Mouse (Mus musculus) embryonic facial prominence, embryonic 11.5 days (tissue): ENCODE results near the gene Rybp. TPM values are rescaled to one million over a fixed set of nuclear protein-coding genes. Genes with fewer than 3 reads are reported as not detected.

ENCODE experiments used
- ATAC-seq: fragments of 200-750 bp; cut with Nextera tagmentation; replicated peaks from 2 replicates; pipeline ENCODE4 v1.8.0; 2017; ENCODE audit warnings: low read depth; ENCODE audit not compliant: insufficient number of reproducible peaks, low FRiP score, low TSS enrichment
- DNase-seq: peaks from one replicate; pipeline ENCODE4 v3.0.0-alpha.2; 2015; ENCODE audit warnings: low spot score
- H3K27ac ChIP-seq: fragments of 300-500 bp; sonication (generic); replicated peaks from 2 replicates; pipeline ENCODE4 v1.5.1; 2014; ENCODE audit warnings: mild to moderate bottlenecking, low read depth, low read length, control low read depth
- H3K27me3 ChIP-seq: fragments of 300-500 bp; sonication (generic); 2 replicates; pipeline ENCODE4 v1.6.1; 2014; ENCODE audit warnings: mild to moderate bottlenecking, low read length, moderate library complexity, mixed read lengths; ENCODE audit not compliant: control insufficient read depth, insufficient read depth
- H3K36me3 ChIP-seq: fragments of 300-500 bp; sonication (generic); replicated peaks from 2 replicates; pipeline ENCODE4 v1.6.1; 2014; ENCODE audit warnings: low read depth, mild to moderate bottlenecking, low read length, moderate library complexity, mixed read lengths; ENCODE audit not compliant: control insufficient read depth, insufficient read depth
- H3K4me1 ChIP-seq: fragments of 300-500 bp; sonication (generic); 2 replicates; pipeline ENCODE4 v1.6.1; 2014; ENCODE audit warnings: low read length, mixed read lengths; ENCODE audit not compliant: control insufficient read depth, insufficient read depth
- H3K4me2 ChIP-seq: fragments of 300-500 bp; sonication (generic); 2 replicates; pipeline ENCODE4 v1.6.1; 2014; ENCODE audit warnings: low read depth, mild to moderate bottlenecking, control low read depth, low read length, moderate library complexity
- H3K4me3 ChIP-seq: fragments of 300-500 bp; sonication (generic); 2 replicates; pipeline ENCODE4 v1.5.1; 2014; ENCODE audit warnings: low read depth, low read length, control low read depth
- H3K9ac ChIP-seq: fragments of 300-500 bp; sonication (generic); replicated peaks from 2 replicates; pipeline ENCODE4 v1.6.1; 2014; ENCODE audit warnings: mild to moderate bottlenecking, control low read depth, low read length
- H3K9me3 ChIP-seq: fragments of 300-500 bp; sonication (generic); replicated peaks from 2 replicates; pipeline ENCODE4 v1.6.1; 2016; ENCODE audit warnings: mild to moderate bottlenecking, low read length, inconsistent platforms, mixed read lengths; ENCODE audit not compliant: control insufficient read depth
- WGBS: fragments of 180-500 bp; shearing (Covaris S2); extraction: QIAGEN DNeasy Blood & Tissue Kit; methylation state at CpG from one replicate; pipeline ENCODE4 v1.1.7; 2014; 5-methylcytosine and 5-hydroxymethylcytosine counted together
- polyA plus RNA-seq: library from polyadenylated mRNA; unstranded; fragments of >200 nt; fragmentation: Nextera tagmentation; extraction: Ambion mirVana; gene quantifications from 2 replicates; pipeline ENCODE4 v1.2.1, GENCODE M21; 2014

The Rybp gene
- 15.2 and 15.5 TPM in 2 replicates for polyA plus RNA-seq

DNA sequence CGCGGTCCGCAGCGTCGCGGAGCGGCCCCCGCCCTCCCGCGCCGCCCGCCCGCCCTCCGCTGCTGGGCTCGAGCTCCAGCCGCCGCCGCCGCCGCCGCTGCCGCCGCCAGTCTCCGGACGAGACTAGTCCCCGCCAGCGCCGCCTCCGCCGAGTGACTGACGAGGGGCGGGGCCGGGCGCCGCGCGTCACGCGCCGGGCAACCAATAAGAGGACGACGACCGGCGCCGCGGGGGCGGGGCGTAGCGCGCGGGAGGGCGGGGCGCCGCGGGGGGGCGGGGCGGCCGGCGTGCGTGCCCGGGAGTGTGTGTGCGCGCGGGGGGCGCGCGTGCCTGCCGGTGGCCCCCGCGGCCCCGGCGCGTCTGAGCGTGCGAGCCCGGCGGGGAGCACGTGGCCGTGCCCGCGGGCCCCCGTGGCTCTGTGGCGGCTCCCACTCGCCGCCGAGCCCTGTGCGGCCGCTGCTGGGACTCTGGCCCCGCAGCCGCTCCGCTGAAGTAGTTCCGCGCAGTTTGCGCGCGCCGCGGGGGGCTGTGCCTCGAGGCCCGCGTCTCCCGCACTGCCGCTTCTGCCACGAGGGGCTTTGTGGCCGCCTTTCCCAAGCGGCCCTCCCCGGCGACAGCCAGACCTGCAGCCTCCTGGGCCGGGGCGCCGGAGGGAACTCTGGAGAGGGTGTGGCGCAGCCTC lies at the start of gene Rybp:
TSS of gene Rybp (minus strand) at position 152 of the 682 bp plus-strand sequence.
- Histone ChIP-seq H3K36me3 (no peaks in the 10 kb centered on the region), H3K27me3 (0 out of 2 replicates have a peak, but pooled peaks cover 2% of the 10 kb centered on the region), H3K9ac (peak within 1 kb of the TSS; percentile 96), H3K4me1 (peaks cover 2% of the 10 kb centered on the region; the same call in 1 of the 2 replicates), H3K27ac (peak within 1 kb of the TSS; percentile 96), H3K4me2 (peak within 1 kb of the TSS; percentile 95), H3K4me3 (peak within 1 kb of the TSS; percentile 78), H3K9me3 (no peaks in the 10 kb centered on the region)
- peak; percentile 96 for DNase-seq
- WGBS, result 0% methylated on average over 50 of the region's 112 CpGs
- ATAC-seq, result peak; percentile 93

- no peak overlapping the region for H3K9ac ChIP-seq
- peaks cover 4% of the 10 kb centered on the region; the same call in 1 of the 2 replicates for H3K27me3 ChIP-seq
- H3K9me3 ChIP-seq, result no peaks in the 10 kb centered on the region
- no peak overlapping the region for H3K27ac ChIP-seq
- 3% methylated on average over 14 of the region's 14 CpGs for WGBS
- H3K4me3 ChIP-seq, result no peak overlapping the region
- H3K36me3 ChIP-seq, result no peaks in the 10 kb centered on the region
- ATAC-seq, result peak; percentile 40
- H3K4me1 ChIP-seq, result peaks cover 13% of the 10 kb centered on the region
- DNase-seq, result peak; percentile 76
- peak overlapping the region; percentile 25 for H3K4me2 ChIP-seq
Measured at GRCm38 (mm10) chr6:100336591-100337148, 49.4 kb upstream of the Rybp start.

DNA sequence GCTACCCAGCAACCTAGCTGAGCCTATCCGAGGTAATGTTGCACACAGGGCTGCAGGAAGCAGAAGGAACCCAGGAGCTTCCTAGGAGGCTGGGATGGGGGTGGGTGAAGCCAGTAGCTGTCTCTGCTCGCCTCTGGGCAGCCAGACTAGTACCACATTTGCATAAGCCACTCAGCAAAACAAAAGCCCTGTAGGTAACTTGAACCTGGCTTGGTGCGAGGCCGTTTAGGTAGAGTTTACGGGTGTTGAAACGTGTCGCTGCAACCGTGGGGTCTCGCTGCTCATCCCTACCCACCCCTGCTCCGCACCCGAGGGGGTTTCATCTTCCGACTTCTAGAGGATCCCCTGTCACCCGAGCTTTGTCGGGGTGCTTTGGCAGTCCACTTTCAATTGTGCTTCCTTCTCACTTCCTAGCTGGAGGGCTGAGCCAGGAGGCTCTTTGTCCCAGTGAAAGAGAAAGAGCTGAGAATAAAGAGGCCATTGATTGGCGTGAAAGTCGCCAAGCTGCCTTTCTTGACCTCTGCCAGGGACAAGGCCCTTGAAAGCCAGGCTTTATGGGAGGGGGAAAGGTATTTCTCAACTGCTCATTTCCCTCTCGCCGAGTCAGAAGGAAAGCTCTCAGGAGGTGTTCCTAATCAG lies 48.3 kb upstream of the Rybp start:
- Histone ChIP-seq H3K4me3 (no peak overlapping the region), H3K9ac (0 out of 2 replicates have a peak overlapping the region, but pooled peaks have one; percentile 18), H3K27me3 (peaks cover 4% of the 10 kb centered on the region; the same call in 1 of the 2 replicates), H3K4me2 (peak overlapping the region; percentile 19; the same call in 1 of the 2 replicates), H3K36me3 (no peaks in the 10 kb centered on the region), H3K27ac (0 out of 2 replicates have a peak overlapping the region, but pooled peaks have one; percentile 20), H3K9me3 (no peaks in the 10 kb centered on the region), H3K4me1 (peaks cover 13% of the 10 kb centered on the region)
- DNase-seq, result peak; percentile 58
- ATAC-seq, result peak; percentile 41
- WGBS, result 2% methylated on average over 18 of the region's 18 CpGs

- no peak overlapping the region for H3K4me2 ChIP-seq
- H3K9ac ChIP-seq, result no peak overlapping the region
- no peak overlapping the region for H3K27ac ChIP-seq
- ATAC-seq (no peak), DNase-seq (no peak)
- no peak overlapping the region for H3K4me3 ChIP-seq
- H3K4me1 ChIP-seq, result peaks cover 13% of the 10 kb centered on the region
- H3K36me3 ChIP-seq, result no peaks in the 10 kb centered on the region
- peaks cover 4% of the 10 kb centered on the region; the same call in 1 of the 2 replicates for H3K27me3 ChIP-seq
- 85% methylated on average over 7 of the region's 7 CpGs for WGBS
- H3K9me3 ChIP-seq, result no peaks in the 10 kb centered on the region
Measured at GRCm38 (mm10) chr6:100333745-100334144, 46.5 kb upstream of the Rybp start.

- DNase-seq, result no peak
- 69% methylated on average over 4 of the region's 4 CpGs for WGBS
- Histone ChIP-seq H3K9ac (no peak overlapping the region), H3K27ac (no peak overlapping the region), H3K9me3 (no peaks in the 10 kb centered on the region), H3K27me3 (peaks cover 4% of the 10 kb centered on the region; the same call in 1 of the 2 replicates), H3K4me2 (no peak overlapping the region), H3K4me1 (peaks cover 13% of the 10 kb centered on the region), H3K36me3 (no peaks in the 10 kb centered on the region), H3K4me3 (no peak overlapping the region)
- ATAC-seq, result no peak
Measured at GRCm38 (mm10) chr6:100332479-100332878, 45.2 kb upstream of the Rybp start.

- no peak for DNase-seq
- H3K4me3 ChIP-seq, result no peak overlapping the region
- H3K36me3 ChIP-seq, result no peaks in the 10 kb centered on the region
- no peaks in the 10 kb centered on the region for H3K9me3 ChIP-seq
- H3K4me2 ChIP-seq, result no peak overlapping the region
- H3K27me3 ChIP-seq, result no peaks in the 10 kb centered on the region
- ATAC-seq, result no peak
- H3K4me1 ChIP-seq, result peaks cover 7% of the 10 kb centered on the region
- H3K27ac ChIP-seq, result no peak overlapping the region
- 48% methylated on average over 8 of the region's 8 CpGs for WGBS
- H3K9ac ChIP-seq, result no peak overlapping the region
Measured at GRCm38 (mm10) chr6:100331582-100331981, 44.3 kb upstream of the Rybp start.

GRCm38 (mm10) chr6:100331055-100331454 lies 43.8 kb upstream of the Rybp start:
- Histone ChIP-seq H3K4me1 (peaks cover 3% of the 10 kb centered on the region; the same call in 1 of the 2 replicates), H3K27ac (no peak overlapping the region), H3K9me3 (no peaks in the 10 kb centered on the region), H3K9ac (no peak overlapping the region), H3K4me3 (no peak overlapping the region), H3K4me2 (no peak overlapping the region), H3K36me3 (no peaks in the 10 kb centered on the region), H3K27me3 (no peaks in the 10 kb centered on the region)
- DNase-seq, result no peak
- no peak for ATAC-seq
- WGBS, result 71% methylated on average over 9 of the region's 9 CpGs
